Mouse (Mus musculus) cerebellum, postnatal 14 days (tissue): ENCODE measurements around the gene 2310030G06Rik.

Experiments
- DNase-seq, 2 experiments: peaks; one replicate each; pipeline ENCODE4 v3.0.0; 2021; ENCODE audit warnings: mixed read lengths in 2 of 2

The 2310030G06Rik gene

GRCm38 (mm10) chr9:50746214-50746677 lies at the start of gene 2310030G06Rik:
TSS of gene 2310030G06Rik (minus strand) at chr9:50746536.
- peak in 1 of 2 experiments; percentile 55 for DNase-seq

GRCm38 (mm10) chr9:50795266-50795665 lies 48.9 kb upstream of the 2310030G06Rik start:
- DNase-seq = no peak

- peak; percentile 27 to 57 for DNase-seq
Measured at GRCm38 (mm10) chr9:50782155-50782554, 35.8 kb upstream of the 2310030G06Rik start.

GRCm38 (mm10) chr9:50776162-50776760 lies 29.9 kb upstream of the 2310030G06Rik start:
- DNase-seq = no peak

- no peak for DNase-seq
Measured at GRCm38 (mm10) chr9:50775662-50776126, 29.4 kb upstream of the 2310030G06Rik start.

GRCm38 (mm10) chr9:50774991-50775612 lies 28.8 kb upstream of the 2310030G06Rik start, which contains the start of the genes Alg9 and 1110032A03Rik:
TSS of gene Alg9 (plus strand) at chr9:50775019.
TSS of gene 1110032A03Rik (minus strand) at chr9:50775520.
- DNase-seq = peak; percentile 96 to 97

- no peak for DNase-seq
Measured at GRCm38 (mm10) chr9:50774026-50774462, 27.7 kb upstream of the 2310030G06Rik start.

GRCm38 (mm10) chr9:50770011-50770410 lies 23.7 kb upstream of the 2310030G06Rik start:
- DNase-seq = no peak

GRCm38 (mm10) chr9:50768107-50769002 lies 22.0 kb upstream of the 2310030G06Rik start, which contains the start of gene Fdxacb1:
TSS of gene Fdxacb1 (plus strand) at chr9:50768236.
- peak; percentile 98 to 99 for DNase-seq

GRCm38 (mm10) chr9:50767531-50768106 lies 21.3 kb upstream of the 2310030G06Rik start:
- DNase-seq = peak; percentile 18 to 26

GRCm38 (mm10) chr9:50763331-50763730 lies 17.0 kb upstream of the 2310030G06Rik start:
- peak; percentile 42 to 59 for DNase-seq

- DNase-seq = no peak
Measured at GRCm38 (mm10) chr9:50761520-50762243, 15.3 kb upstream of the 2310030G06Rik start.

GRCm38 (mm10) chr9:50756711-50757110 lies 10.4 kb upstream of the 2310030G06Rik start:
- DNase-seq = no peak

GRCm38 (mm10) chr9:50753947-50754346 lies 7.6 kb upstream of the 2310030G06Rik start:
- no peak for DNase-seq

- DNase-seq = peak; percentile 71 to 78
Measured at GRCm38 (mm10) chr9:50752784-50753615, 6.7 kb upstream of the 2310030G06Rik start.

- peak; percentile 51 to 64 for DNase-seq
Measured at GRCm38 (mm10) chr9:50752054-50752602, 5.8 kb upstream of the 2310030G06Rik start, which contains the start of gene Hspb2. TSS of gene Hspb2 (minus strand) at chr9:50752354.

GRCm38 (mm10) chr9:50751323-50751722 lies 5.0 kb upstream of the 2310030G06Rik start, which contains the start of gene Cryab:
TSS of gene Cryab (plus strand) at chr9:50751325.
- peak in 1 of 2 experiments; percentile 35 for DNase-seq

- no peak for DNase-seq
Measured at GRCm38 (mm10) chr9:50750706-50751105, 4.4 kb upstream of the 2310030G06Rik start.

- no peak for DNase-seq
Measured at GRCm38 (mm10) chr9:50745806-50746205, 530 bp downstream of the 2310030G06Rik start.

GRCm38 (mm10) chr9:50742744-50743143 lies 3.6 kb downstream of the 2310030G06Rik start:
- DNase-seq = no peak
